Mouse (Mus musculus) lung, postnatal 0 days (tissue): ENCODE data around the gene Qsox1.

Experiments
- CTCF ChIP-seq: IDR thresholded peaks from 2 replicates; pipeline ENCODE4 v1.5.1; 2016; ENCODE audit warnings: antibody characterized with exemption, mild to moderate bottlenecking
- EP300 ChIP-seq: IDR thresholded peaks from 2 replicates; pipeline ENCODE4 v1.6.1; 2016; ENCODE audit warnings: antibody characterized with exemption, mild to moderate bottlenecking, control low read depth

DNA sequence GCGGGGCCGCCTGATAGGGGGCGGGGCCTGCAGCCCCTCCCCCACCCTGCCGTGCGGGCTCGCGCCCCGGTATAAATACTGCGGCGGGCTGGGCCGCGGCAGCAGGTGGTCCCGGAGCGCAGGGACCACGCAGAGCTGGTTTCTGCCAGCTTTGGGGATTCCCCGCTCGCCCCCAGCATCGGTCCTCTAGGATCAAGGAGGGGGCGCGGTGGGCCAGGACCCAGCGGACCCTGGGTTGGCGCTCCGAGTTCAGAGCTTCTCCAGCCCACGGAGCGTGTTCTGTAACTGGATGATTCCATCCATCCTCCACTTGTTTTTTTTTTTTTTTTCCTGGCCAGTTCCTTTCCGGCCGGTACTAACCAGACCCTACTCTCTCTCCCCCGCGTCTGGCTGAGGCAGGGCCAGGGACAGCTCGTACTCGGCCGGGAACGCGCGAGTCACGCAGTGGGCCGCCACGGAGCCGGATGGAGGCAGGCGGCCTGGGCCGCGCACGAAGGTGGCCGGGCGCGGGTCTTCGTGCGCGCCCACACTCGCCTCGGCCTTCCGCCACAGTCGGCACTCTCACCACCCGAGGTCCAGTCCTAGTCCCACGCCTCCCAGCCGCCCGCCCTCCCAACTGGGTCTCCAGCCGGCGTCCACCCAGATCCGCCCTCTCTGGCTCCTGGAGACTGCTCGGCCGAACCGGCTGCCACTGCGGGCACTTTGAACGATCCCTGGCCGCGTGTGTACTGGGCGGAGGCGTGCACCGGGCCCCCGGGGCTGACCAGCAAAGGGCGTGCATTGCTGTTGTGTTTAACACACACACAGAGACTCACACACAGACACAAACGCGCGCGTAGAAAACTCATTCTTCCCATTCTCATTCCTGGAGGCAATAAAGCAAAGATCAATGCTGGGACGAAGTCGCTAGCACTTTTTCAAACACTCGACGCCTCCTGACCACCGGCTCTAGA, 70.0 kb downstream of the Qsox1 start:
- no peak for TF ChIP-seq CTCF
- TF ChIP-seq EP300: no peak
